Mouse (Mus musculus) neural tube, embryonic 14.5 days (tissue): ENCODE data around the gene Ccdc163. TPM values are rescaled to one million over a fixed set of nuclear protein-coding genes. Genes with fewer than 3 reads are reported as not detected.
A peak's percentile ranks its signal among the peaks of the same experiment; 100 is the strongest.
"Not testable (repeated sequence)": the region's sequence is repeated elsewhere in the genome, so short reads cannot be mapped to it uniquely, and the experiment has no call there.

Source experiments
- ATAC-seq: fragments of 200-750 bp; cut with Nextera tagmentation; 2 replicates; pipeline ENCODE4 v1.8.0; 2017; ENCODE audit warnings: low read depth, mild to moderate bottlenecking, moderate TSS enrichment, moderate library complexity
- H3K27ac ChIP-seq: fragments of 300-500 bp; sonication (generic); 2 replicates; pipeline ENCODE4 v1.5.1; 2014; ENCODE audit warnings: low read depth, mild to moderate bottlenecking, control low read depth, low read length, moderate library complexity, mixed read lengths
- H3K27me3 ChIP-seq: fragments of 300-500 bp; sonication (generic); 2 replicates; pipeline ENCODE4 v1.6.1; 2014; ENCODE audit warnings: low read length; ENCODE audit not compliant: control insufficient read depth, insufficient read depth
- H3K36me3 ChIP-seq: fragments of 300-500 bp; sonication (generic); 2 replicates; pipeline ENCODE4 v1.6.1; 2014; ENCODE audit warnings: low read length, mixed read lengths; ENCODE audit not compliant: control insufficient read depth, insufficient read depth
- H3K4me1 ChIP-seq: fragments of 300-500 bp; sonication (generic); 2 replicates; pipeline ENCODE4 v1.6.1; 2014; ENCODE audit warnings: low read length; ENCODE audit not compliant: control insufficient read depth, insufficient read depth
- H3K4me2 ChIP-seq: fragments of 300-500 bp; sonication (generic); 2 replicates; pipeline ENCODE4 v1.6.1; 2014; ENCODE audit warnings: mild to moderate bottlenecking, low read depth, low read length, control low read depth
- H3K4me3 ChIP-seq: fragments of 300-500 bp; sonication (generic); 2 replicates; pipeline ENCODE4 v1.5.1; 2014; ENCODE audit warnings: low read depth, low read length, control low read depth, mixed read lengths
- H3K9ac ChIP-seq: fragments of 300-500 bp; sonication (generic); replicated peaks from 2 replicates; pipeline ENCODE4 v1.6.1; 2014; ENCODE audit warnings: low read depth, mild to moderate bottlenecking, control low read depth, low read length, mixed read lengths
- H3K9me3 ChIP-seq: fragments of 300-500 bp; sonication (generic); 2 replicates; pipeline ENCODE4 v1.6.1; 2016; ENCODE audit warnings: low read length; ENCODE audit not compliant: control insufficient read depth
- WGBS: fragments of 180-500 bp; shearing (Covaris S2); extraction: QIAGEN DNeasy Blood & Tissue Kit; methylation state at CpG from one replicate; pipeline ENCODE4 v1.1.7; 2014; 5-methylcytosine and 5-hydroxymethylcytosine counted together
- polyA plus RNA-seq: library from polyadenylated mRNA; unstranded; fragments of >200 nt; fragmentation: Nextera tagmentation; extraction: Ambion mirVana; gene quantifications from 2 replicates; pipeline ENCODE4 v1.2.1, GENCODE M21; 2014

Ccdc163 gene
- polyA plus RNA-seq, 1 experiment from 2014 or later, result 9.0 TPM

- not testable (repeated sequence) for H3K4me3 ChIP-seq, H3K36me3 ChIP-seq, H3K4me1 ChIP-seq, H3K9me3 ChIP-seq, H3K9ac ChIP-seq, H3K27ac ChIP-seq, H3K27me3 ChIP-seq, H3K4me2 ChIP-seq, ATAC-seq
- 94% methylated on average over 6 of the region's 6 CpGs for WGBS
Observed at GRCm38 (mm10) chr4:116674761-116675160, 33.5 kb upstream of the Ccdc163 start.

DNA sequence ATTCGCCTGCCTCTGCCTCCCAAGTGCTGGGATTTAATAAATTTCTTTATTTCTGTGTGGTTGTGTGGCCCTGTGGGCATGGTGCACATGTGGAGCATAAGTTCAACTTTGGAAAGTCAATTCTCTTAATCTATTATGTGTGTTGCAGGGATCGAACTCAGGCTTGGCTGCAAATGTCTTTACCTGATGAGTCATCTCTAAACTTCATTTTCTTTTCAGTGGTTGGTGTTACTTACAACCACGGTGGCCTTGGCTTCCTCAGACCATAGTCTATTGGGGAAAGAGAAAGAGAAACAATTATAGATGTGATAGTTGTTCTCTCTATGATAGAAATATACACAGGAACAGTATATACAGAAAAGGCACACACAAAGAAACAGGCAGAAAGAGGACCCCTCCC, 32.3 kb upstream of the Ccdc163 start:
- WGBS, result 82% methylated on average over 3 of the region's 3 CpGs
- Histone ChIP-seq H3K27me3 (no peaks in the 10 kb centered on the region), H3K4me3 (no peak overlapping the region), H3K27ac (no peak overlapping the region), H3K36me3 (no peaks in the 10 kb centered on the region), H3K4me1 (no peaks in the 10 kb centered on the region), H3K9me3 (no peaks in the 10 kb centered on the region), H3K4me2 (no peak overlapping the region), H3K9ac (no peak overlapping the region)
- ATAC-seq, result no peak

DNA sequence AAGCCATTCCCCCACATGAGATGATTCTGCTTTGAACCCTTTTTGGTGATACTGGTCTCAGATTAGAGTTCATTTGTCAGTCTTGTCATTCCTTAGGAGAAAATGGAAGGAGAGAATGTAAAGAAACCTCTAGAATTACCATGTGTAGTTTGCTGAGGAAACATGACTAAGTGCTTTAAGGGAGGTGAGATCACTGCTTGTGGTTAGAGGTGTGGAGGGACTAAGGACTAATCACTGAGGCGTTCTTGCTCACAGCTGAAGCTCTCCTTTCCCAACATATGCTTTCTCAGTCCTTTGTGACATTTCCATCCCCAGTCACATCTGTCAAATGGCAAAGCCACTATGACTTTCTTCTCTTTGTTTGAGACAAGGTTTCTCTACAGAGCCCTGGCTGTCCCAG, 30.5 kb upstream of the Ccdc163 start:
- no peak overlapping the region for H3K4me2 ChIP-seq
- H3K9ac ChIP-seq, result no peak overlapping the region
- no peak overlapping the region for H3K4me3 ChIP-seq
- WGBS, result 86% methylated on average over 1 of the region's 1 CpGs
- no peak overlapping the region for H3K27ac ChIP-seq
- no peaks in the 10 kb centered on the region for H3K9me3 ChIP-seq
- H3K27me3 ChIP-seq, result no peaks in the 10 kb centered on the region
- no peaks in the 10 kb centered on the region for H3K4me1 ChIP-seq
- no peaks in the 10 kb centered on the region for H3K36me3 ChIP-seq
- no peak for ATAC-seq

- no peak overlapping the region for H3K4me3 ChIP-seq
- no peak for ATAC-seq
- no peak overlapping the region for H3K9ac ChIP-seq
- no peak overlapping the region for H3K4me2 ChIP-seq
- no peaks in the 10 kb centered on the region for H3K27me3 ChIP-seq
- H3K9me3 ChIP-seq, result no peaks in the 10 kb centered on the region
- H3K4me1 ChIP-seq, result no peaks in the 10 kb centered on the region
- 80% methylated on average over 5 of the region's 5 CpGs for WGBS
- H3K36me3 ChIP-seq, result no peaks in the 10 kb centered on the region
- H3K27ac ChIP-seq, result no peak overlapping the region
Observed at GRCm38 (mm10) chr4:116679141-116679540, 29.2 kb upstream of the Ccdc163 start.

DNA sequence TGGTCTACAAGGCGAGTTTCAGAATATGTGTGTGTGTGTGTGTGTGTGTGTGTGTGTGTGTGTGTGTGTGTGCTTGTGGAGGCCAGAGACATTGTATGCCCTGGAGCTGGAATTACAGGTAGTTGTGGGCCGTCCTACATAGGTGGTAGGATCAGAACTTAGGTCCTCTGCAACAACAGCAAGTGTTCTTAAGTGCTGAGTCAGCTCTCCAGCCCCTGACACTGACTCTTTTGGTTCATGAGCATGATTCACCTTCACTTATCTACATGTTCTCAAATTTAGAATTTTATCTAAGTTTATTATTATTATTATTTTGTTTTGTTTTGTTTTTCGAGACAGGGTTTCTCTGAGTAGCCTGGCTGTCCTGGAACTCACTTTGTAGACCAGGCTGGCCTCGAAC, 27.8 kb upstream of the Ccdc163 start:
- not testable (repeated sequence) for H3K4me2 ChIP-seq, H3K27ac ChIP-seq, H3K4me3 ChIP-seq, H3K9me3 ChIP-seq, H3K4me1 ChIP-seq, H3K27me3 ChIP-seq, H3K9ac ChIP-seq, H3K36me3 ChIP-seq, ATAC-seq
- 96% methylated on average over 4 of the region's 4 CpGs for WGBS

- WGBS, result 93% methylated on average over 4 of the region's 4 CpGs
- H3K27ac ChIP-seq, result no peak overlapping the region
- no peak for ATAC-seq
- no peaks in the 10 kb centered on the region for H3K4me1 ChIP-seq
- no peaks in the 10 kb centered on the region for H3K36me3 ChIP-seq
- H3K9me3 ChIP-seq, result no peaks in the 10 kb centered on the region
- H3K4me2 ChIP-seq, result no peak overlapping the region
- H3K9ac ChIP-seq, result no peak overlapping the region
- no peak overlapping the region for H3K4me3 ChIP-seq
- H3K27me3 ChIP-seq, result no peaks in the 10 kb centered on the region
Observed at GRCm38 (mm10) chr4:116683957-116684356, 24.4 kb upstream of the Ccdc163 start.

DNA sequence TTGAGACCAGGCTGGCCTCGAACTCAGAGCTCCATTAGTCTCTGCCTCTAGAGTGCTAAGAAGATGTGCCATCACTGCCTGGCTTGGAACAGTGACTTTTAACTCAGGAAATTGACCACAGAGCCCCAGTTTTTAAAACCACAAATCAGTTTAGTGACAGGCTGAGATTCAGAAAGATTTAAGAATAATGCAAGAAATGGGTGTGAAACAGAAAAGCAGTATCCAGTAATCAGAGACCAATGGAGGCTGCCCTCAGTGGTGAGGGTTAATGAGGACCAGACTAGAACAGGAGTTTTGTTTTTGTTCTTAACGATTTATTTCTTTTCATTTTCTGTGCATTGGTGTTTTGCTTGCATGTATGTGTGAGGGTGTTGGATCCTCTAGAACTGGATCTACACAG, 23.6 kb upstream of the Ccdc163 start:
- Histone ChIP-seq H3K9me3 (no peaks in the 10 kb centered on the region), H3K4me1 (no peaks in the 10 kb centered on the region), H3K4me2 (peak overlapping the region; percentile 59), H3K9ac (no peak overlapping the region), H3K4me3 (no peak overlapping the region), H3K36me3 (no peaks in the 10 kb centered on the region), H3K27me3 (no peaks in the 10 kb centered on the region), H3K27ac (no peak overlapping the region; the same call in 1 of the 2 replicates)
- ATAC-seq, result no peak
- 83% methylated on average over 2 of the region's 2 CpGs for WGBS

DNA sequence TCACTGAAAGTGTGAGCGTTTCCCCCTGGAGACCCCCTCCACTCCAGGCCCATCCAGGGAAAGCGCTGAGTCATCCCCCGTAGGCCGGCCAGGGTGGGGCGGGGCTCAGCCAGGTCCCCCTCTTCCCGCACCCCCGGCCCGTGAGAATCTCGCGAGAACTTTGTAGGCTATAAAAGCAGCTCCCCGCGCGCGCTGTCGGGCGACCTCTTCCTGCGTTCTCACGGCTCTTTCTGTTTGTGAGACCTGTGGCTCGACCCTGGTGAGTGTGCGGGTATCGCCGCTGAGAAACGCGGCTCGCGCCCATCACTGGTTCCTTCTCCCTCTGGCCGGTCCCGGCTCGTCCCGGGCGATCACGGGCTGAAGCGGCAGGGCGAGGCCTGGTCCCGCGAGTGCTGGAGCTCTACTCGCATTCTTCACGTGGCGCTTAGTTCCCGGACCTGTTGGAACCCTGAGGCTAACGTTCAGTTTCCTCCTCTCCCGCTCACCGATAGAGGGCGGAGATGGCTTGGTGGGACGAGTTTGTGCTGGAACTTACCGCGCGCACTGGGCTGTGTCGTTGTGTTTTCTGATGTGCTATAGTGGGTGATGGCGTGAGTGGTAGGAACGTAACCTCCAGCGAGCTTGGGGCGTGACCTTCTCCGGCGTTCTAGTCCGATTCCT, 22.8 kb upstream of the Ccdc163 start, which contains the start of gene Prdx1:
TSS of gene Prdx1 (plus strand) at position 143 of the 660 bp plus-strand sequence.
- Histone ChIP-seq H3K36me3 (no peaks in the 10 kb centered on the region), H3K27ac (peak within 1 kb of the TSS; percentile 72), H3K4me1 (no peaks in the 10 kb centered on the region), H3K9me3 (no peaks in the 10 kb centered on the region), H3K4me2 (peak within 1 kb of the TSS; percentile 59), H3K9ac (peak within 1 kb of the TSS; percentile 53), H3K27me3 (no peaks in the 10 kb centered on the region), H3K4me3 (peak within 1 kb of the TSS; percentile 56)
- ATAC-seq, result peak; percentile 96
- 1% methylated on average over 56 of the region's 56 CpGs for WGBS

DNA sequence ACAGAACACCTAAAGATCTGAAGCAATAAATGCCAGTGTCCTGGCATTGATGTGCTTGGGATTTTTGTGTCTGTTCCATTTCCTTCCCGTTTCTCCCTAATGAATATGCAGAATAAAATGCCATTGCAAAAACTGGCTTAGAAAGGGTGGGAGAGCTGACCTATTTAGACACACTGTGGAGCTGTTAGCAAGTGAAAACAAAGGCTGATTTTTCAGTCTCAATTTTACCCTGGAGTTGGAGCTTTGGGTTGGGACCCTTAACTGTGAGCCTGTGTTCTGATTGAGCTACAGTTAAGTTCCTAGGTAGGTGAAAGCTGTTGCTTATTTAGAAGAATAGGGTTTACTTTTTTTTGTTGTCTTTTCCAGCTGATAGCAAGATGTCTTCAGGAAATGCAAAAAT, 21.3 kb upstream of the Ccdc163 start:
- 33% methylated on average over 1 of the region's 1 CpGs for WGBS
- ATAC-seq, result no peak
- Histone ChIP-seq H3K4me3 (peak overlapping the region; percentile 56), H3K4me1 (no peaks in the 10 kb centered on the region), H3K27me3 (no peaks in the 10 kb centered on the region), H3K36me3 (no peaks in the 10 kb centered on the region), H3K9me3 (no peaks in the 10 kb centered on the region), H3K9ac (no peak overlapping the region), H3K27ac (no peak overlapping the region), H3K4me2 (peak overlapping the region; percentile 59)
